Comparison of ENCODE assay signal across 7 mouse cellular contexts in genomic region chr17:47922116-47922515, GRCm38 (mm10). TPM values are rescaled to one million over a fixed set of nuclear protein-coding genes. Genes with fewer than 3 reads are reported as not detected.
DNase-seq lines count a peak whose midpoint lies in the region; ATAC-seq and TF ChIP-seq lines count a peak whose summit lies in the region.

No protein-coding gene starts in this region.

- H3K9me3 ChIP-seq in heart, postnatal 0 days (replicated peaks; ENCODE audit: control insufficient read depth, low read length) = no peaks in the 10 kb centered on the region
- H3K9me3 ChIP-seq in midbrain, embryonic 11.5 days (ENCODE audit: control insufficient read depth, low read length) = no peaks in the 10 kb centered on the region

- H3K9ac ChIP-seq in heart, postnatal 0 days (replicated peaks; ENCODE audit: low read depth, low read length) = peak overlapping the region; percentile 52
- peak overlapping the region; percentile 100 for H3K9ac ChIP-seq in midbrain, embryonic 11.5 days (ENCODE audit: low read length)

- ATAC-seq in heart, postnatal 0 days (ENCODE audit: insufficient read depth, low read depth) = no peak
- no peak for ATAC-seq in midbrain, embryonic 11.5 days (ENCODE audit: low FRiP score)

- TF ChIP-seq POLR2A in spleen, adult 2 months (IDR thresholded peaks at IDR 0.05; ENCODE audit: low read depth, low read length) = no peak

- no peak for TF ChIP-seq CTCF in spleen, adult 2 months (IDR thresholded peaks at IDR 0.05; ENCODE audit: extremely low read depth, insufficient read depth, insufficient read length, insufficient replicate concordance)
- TF ChIP-seq CTCF in heart, postnatal 0 days (IDR thresholded peaks at IDR 0.05; ENCODE audit: low read depth) = no peak

- peak overlapping the region; percentile 99 for H3K4me3 ChIP-seq in spleen, adult 2 months (ENCODE audit: extremely low read depth, insufficient read depth, insufficient read length)
- H3K4me3 ChIP-seq in heart, postnatal 0 days (ENCODE audit: low read depth, low read length) = peak overlapping the region; percentile 91
- peak overlapping the region; percentile 88 for H3K4me3 ChIP-seq in midbrain, embryonic 11.5 days (ENCODE audit: low read depth, low read length)

- H3K4me1 ChIP-seq in spleen, adult 2 months (ENCODE audit: control insufficient read depth, insufficient read depth, insufficient read length) = peaks cover 18% of the 10 kb centered on the region
- H3K4me1 ChIP-seq in heart, postnatal 0 days (ENCODE audit: control insufficient read depth, insufficient read depth) = peaks cover 10% of the 10 kb centered on the region; the same call in 1 of the 2 replicates
- H3K4me1 ChIP-seq in midbrain, embryonic 11.5 days (ENCODE audit: control insufficient read depth, insufficient read depth, low read length) = peaks cover 47% of the 10 kb centered on the region

- H3K4me2 ChIP-seq in heart, postnatal 0 days (ENCODE audit: low read depth, low read length) = peak overlapping the region; percentile 97
- H3K4me2 ChIP-seq in midbrain, embryonic 11.5 days = peak overlapping the region; percentile 93

- peak in 1 of 2 experiments; percentile 13 for DNase-seq in spleen, adult 2 months (ENCODE audit: low read depth in 1 of 2, low spot score in 2 of 2)
- no peak for DNase-seq in spleen, postnatal 36 days (ENCODE audit: low spot score in 2 of 2)
- DNase-seq in heart, postnatal 0 days (ENCODE audit: low spot score) = no peak
- DNase-seq in midbrain, embryonic 11.5 days (ENCODE audit: low spot score, missing footprints) = peak; percentile 94
- no peak for DNase-seq in frontal cortex, postnatal 36 days (ENCODE audit: low spot score in 2 of 2)
- no peak for DNase-seq in spleen, adult 12 weeks (ENCODE audit: low spot score)
- DNase-seq in adrenal gland, adult 18-20 months (ENCODE audit: low spot score in 2 of 2) = no peak

- no peak for TF ChIP-seq EP300 in heart, postnatal 0 days (IDR thresholded peaks at IDR 0.05; ENCODE audit: low read depth)

- peaks cover 1% of the 10 kb centered on the region; the same call in 1 of the 2 replicates for H3K36me3 ChIP-seq in spleen, adult 2 months (ENCODE audit: control insufficient read depth, insufficient read depth, low read length)
- H3K36me3 ChIP-seq in heart, postnatal 0 days (replicated peaks; ENCODE audit: control insufficient read depth, insufficient read depth, low read length) = no peaks in the 10 kb centered on the region
- H3K36me3 ChIP-seq in midbrain, embryonic 11.5 days (ENCODE audit: control insufficient read depth, insufficient read depth, low read length) = no peaks in the 10 kb centered on the region

- H3K27me3 ChIP-seq in spleen, adult 2 months (ENCODE audit: control insufficient read depth, insufficient read depth, low read length) = no peaks in the 10 kb centered on the region
- peaks cover 2% of the 10 kb centered on the region; the same call in 1 of the 2 replicates for H3K27me3 ChIP-seq in heart, postnatal 0 days (ENCODE audit: control insufficient read depth, insufficient read depth, low read length)
- no peaks in the 10 kb centered on the region for H3K27me3 ChIP-seq in midbrain, embryonic 11.5 days (ENCODE audit: control insufficient read depth, insufficient read depth, low read length)

- WGBS in spleen, adult 2 months = 10% methylated on average over 21 of the region's 21 CpGs
- 16% methylated on average over 21 of the region's 21 CpGs for WGBS in heart, postnatal 0 days
- under 1% methylated on average over 21 of the region's 21 CpGs for WGBS in midbrain, embryonic 11.5 days

- H3K27ac ChIP-seq in spleen, adult 2 months (ENCODE audit: insufficient read depth, low read length) = no peak overlapping the region
- H3K27ac ChIP-seq in heart, postnatal 0 days (ENCODE audit: low read depth) = no peak overlapping the region
- H3K27ac ChIP-seq in midbrain, embryonic 11.5 days (ENCODE audit: low read depth, low read length) = no peak overlapping the region

RNA-seq across cellular contexts. Expression of gene Foxp4, which starts 2.3 kb away (rescaled TPM):
- 62.0 and 97.7 TPM in 2 replicates for polyA plus RNA-seq in spleen, adult 2 months (2012; rRNA removed)
- total RNA-seq in heart, postnatal 0 days (2014; rRNA removed; ENCODE audit: low replicate concordance) = 14.2 and 21.0 TPM in 2 replicates
- polyA plus RNA-seq in heart, postnatal 0 days (2015; fragmentation: Nextera tagmentation; extraction: Ambion mirVana) = 3.3 and 4.1 TPM in 2 replicates
- polyA plus RNA-seq in midbrain, embryonic 11.5 days (2014; fragmentation: Nextera tagmentation; extraction: Ambion mirVana) = 24.6 and 27.5 TPM in 2 replicates
- total RNA-seq in adrenal gland, adult 18-20 months (2021) = 10 to 100 TPM; 20.0 to 26.1 TPM
